16 mouse cellular contexts compared by ENCODE assay signal in genomic region chr17:68928691-68929090, GRCm38 (mm10).
"Had no signal": no experiment of that assay in that cellular context is flagged by ENCODE, and none has a peak within 500 bp of the region (broad histone marks: within the 10 kb centered on the region; RNA-seq: fewer than 3 reads in every experiment).

No protein-coding gene starts in this region.

- ATAC-seq: liver, postnatal 0 days; lung, postnatal 0 days; midbrain, embryonic 13.5 days; midbrain, embryonic 15.5 days had no signal

- DNase-seq: liver, postnatal 0 days; lung, postnatal 14 days; lung, postnatal 36 days; right cerebral cortex, postnatal 14 days; thymus, adult 18-20 months; thymus, postnatal 14 days; thymus, postnatal 36 days had no signal

- H3K27me3 ChIP-seq: lung, embryonic 15.5 days; megakaryocyte, embryonic 14.5 days; midbrain, embryonic 13.5 days; midbrain, embryonic 15.5 days; neural tube, embryonic 12.5 days; stomach, embryonic 15.5 days had no signal

- H3K4me1 ChIP-seq: megakaryocyte, embryonic 14.5 days; midbrain, embryonic 13.5 days; midbrain, embryonic 15.5 days; neural tube, embryonic 12.5 days; stomach, embryonic 15.5 days had no signal

- H3K27ac ChIP-seq: lung, embryonic 15.5 days; macrophage; midbrain, embryonic 13.5 days; midbrain, embryonic 15.5 days; neural tube, embryonic 12.5 days; stomach, embryonic 15.5 days had no signal

- H3K36me3 ChIP-seq: lung, embryonic 15.5 days; midbrain, embryonic 13.5 days; midbrain, embryonic 15.5 days; neural tube, embryonic 12.5 days; stomach, embryonic 15.5 days had no signal

- H3K4me2 ChIP-seq: lung, embryonic 15.5 days; midbrain, embryonic 11.5 days; midbrain, embryonic 13.5 days; midbrain, embryonic 15.5 days; neural tube, embryonic 12.5 days; stomach, embryonic 15.5 days had no signal

- H3K4me3 ChIP-seq: lung, embryonic 15.5 days; megakaryocyte, embryonic 14.5 days; midbrain, embryonic 13.5 days; midbrain, embryonic 15.5 days; neural tube, embryonic 12.5 days; stomach, embryonic 15.5 days had no signal

- H3K9ac ChIP-seq: liver, postnatal 0 days; lung, embryonic 15.5 days; midbrain, embryonic 13.5 days; midbrain, embryonic 15.5 days; neural tube, embryonic 12.5 days; stomach, embryonic 15.5 days had no signal

- H3K9me3 ChIP-seq: lung, embryonic 15.5 days; midbrain, embryonic 13.5 days; midbrain, embryonic 15.5 days; neural tube, embryonic 12.5 days; stomach, embryonic 15.5 days had no signal
